Mouse (Mus musculus) cerebellum, postnatal 14 days (tissue): ENCODE results near the gene Tab2.
"Not testable (repeated sequence)": the region's sequence is repeated elsewhere in the genome, so short reads cannot be mapped to it uniquely, and the experiment has no call there.

ENCODE experiments used
- DNase-seq, 2 experiments: peaks; one replicate each; pipeline ENCODE4 v3.0.0; 2021; ENCODE audit warnings: mixed read lengths in 2 of 2

Tab2 gene

DNA sequence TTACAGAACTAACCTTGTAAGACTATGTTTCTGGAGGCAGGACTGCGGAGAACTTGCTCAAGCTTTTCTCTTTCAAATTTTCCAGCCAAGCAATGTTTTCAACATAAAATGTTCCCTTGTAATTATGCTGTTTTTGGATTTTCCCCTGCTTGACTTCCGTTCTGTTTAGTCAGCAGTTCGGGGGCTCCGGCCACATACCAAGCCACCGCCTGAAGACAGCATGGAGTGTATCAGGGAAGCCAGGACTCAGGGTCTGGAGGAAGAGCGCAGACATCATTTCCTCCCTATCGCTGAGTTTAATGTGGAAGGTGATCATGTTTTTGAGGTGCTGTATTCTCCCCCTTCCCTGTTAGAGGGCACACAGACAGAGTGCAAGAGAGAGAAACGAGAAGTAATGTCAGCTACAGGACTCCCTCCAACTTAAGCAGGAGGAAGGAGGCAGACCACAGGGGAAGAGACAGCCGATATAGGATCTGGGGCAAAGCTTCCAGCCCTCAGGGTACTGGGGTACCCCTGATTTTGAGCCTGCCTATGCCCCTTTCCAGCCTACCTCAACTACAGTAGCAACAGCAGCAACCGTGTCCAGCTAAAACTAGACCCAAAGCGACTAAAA is 67.7 kb downstream of the Tab2 start:
- DNase-seq = peak in 1 of 2 experiments; percentile 0

DNA sequence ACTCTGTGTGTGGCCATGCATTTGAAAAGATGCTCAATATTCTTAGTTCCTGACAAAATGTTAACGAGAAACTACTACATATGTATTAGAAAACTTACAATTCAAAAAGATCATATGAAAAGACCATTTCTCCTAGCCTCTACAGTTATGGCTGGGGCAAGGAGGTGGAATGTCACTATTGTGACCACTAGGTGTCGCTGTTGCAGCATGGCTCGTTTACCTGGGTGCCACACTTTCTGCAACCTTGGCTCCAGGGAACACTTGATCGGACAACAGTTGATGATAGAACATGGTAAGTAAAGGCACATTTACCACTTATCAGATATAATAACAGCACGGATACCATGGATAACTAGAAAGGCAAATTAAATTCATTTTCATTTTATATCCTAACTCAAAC is 72.5 kb downstream of the Tab2 start:
- peak; percentile 90 for DNase-seq

DNA sequence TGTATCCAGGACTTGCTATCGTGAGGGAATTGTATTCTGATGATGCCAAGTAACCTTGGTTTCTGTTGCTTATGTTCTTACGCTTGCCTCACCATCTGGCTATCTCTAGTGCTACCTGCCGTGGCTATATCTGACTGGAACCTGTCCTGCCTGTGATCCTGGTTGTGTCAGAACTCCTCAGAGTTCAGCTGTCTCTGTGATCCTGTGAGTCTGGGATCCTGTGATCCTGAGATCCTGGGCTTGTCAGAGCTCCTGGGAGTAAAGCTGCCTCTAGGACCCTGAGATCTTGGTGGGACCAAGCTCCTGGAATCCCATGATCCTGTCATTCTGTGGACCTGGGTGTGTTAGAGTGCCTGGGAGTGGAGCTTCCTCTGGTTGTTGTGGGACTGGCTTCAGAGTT is 74.1 kb downstream of the Tab2 start:
- no peak for DNase-seq

DNA sequence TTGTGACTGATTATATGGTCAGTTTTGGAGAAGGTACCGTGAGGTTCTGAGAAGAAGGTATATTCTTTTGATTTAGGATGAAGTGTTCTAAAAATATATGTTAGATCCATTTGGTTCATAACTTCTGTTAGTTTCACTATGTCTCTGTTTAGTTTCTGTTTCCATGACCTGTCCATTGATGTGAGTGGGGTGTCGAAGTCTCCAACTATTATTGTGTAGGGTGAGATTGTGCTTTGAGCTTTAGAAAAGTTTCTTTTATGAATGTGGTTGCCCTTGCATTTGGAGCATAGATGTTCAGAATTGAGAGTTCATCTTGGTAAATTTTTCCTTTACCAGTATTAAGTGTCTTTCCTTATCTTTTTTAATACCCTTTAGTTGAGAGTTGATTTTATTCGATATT is 75.7 kb downstream of the Tab2 start:
- not testable (repeated sequence) for DNase-seq

DNA sequence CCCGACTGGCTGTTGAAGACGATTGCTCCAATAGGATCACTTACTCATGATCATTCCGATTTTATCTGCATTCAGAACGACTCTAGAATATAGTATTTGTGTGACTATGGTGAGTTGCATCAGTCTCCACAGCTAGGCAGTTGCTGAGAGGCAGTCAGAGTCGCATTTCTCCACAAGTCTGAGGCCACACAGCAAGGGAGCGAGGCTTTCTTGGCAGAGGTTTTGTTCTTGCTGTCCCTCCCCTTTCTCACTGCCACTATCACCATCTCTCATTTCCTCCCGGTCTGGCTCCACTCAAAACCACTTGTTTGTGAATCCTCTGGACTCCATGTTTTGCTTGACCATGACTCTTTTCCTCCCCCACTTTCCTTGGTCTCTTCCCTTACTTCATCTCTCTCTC is 81.8 kb downstream of the Tab2 start:
- DNase-seq = no peak

DNA sequence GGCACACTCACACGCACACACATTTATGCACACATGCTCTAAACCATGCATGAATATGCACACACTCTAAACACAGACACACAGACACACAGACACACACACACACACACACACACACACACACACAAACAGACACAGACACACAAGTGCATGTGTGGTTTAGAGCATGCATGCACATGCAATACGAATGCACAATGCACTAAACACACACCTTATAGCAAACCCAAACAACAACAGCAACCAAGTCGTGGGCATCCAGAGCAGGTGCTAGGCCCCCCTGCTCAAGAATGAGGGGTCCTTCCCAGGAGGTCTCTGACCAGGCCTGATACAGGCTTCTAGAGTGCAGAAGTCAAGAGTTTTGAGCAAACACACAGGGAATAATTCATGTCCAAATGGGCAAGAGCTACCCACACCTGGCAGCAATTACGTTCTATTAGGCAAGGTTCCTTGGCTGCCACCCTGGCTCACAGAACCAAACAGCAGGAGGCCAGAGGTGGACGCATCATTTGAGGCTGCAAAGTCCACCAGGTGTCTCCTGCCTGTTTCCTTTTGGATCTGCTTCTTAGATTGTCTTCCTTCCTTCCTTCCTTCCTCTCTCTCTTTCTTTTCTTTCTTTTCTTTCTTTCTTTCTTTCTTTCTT is 84.5 kb downstream of the Tab2 start:
- no peak for DNase-seq

DNA sequence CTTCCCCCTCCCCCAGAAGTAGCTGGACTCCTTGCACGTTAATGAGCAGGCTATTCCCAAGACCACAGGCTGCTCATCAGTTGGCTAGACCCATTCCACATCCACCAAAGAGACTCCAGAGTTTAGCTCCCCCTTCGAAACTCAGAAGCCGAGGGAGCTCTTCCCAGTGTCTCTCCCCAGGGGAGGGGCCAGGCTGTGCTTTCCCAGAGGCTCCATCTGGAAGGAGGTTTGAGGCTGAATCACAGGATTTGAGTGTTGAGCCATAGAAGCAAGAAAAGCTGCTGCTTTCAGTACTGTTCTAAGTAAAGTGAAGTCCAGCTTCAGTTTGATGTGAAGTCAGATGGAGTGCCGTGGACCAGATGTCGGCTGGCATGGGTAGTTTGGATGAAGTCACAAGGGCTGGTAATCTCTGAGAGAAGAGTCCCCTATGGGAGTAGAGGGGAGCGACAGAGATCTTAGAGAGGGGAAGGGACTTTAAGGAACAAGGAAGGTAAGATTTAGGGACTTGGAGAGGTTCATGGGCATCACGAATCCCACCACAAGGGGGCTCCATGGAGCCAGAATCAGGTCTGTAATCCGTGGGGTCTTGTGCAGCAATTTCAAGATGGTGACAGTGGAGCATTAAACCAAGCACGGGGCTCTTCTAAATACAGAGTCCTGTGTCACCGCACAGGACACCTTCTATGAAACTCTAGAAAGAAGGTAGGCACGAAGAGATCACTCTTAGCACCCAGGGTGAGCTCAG is 85.3 kb downstream of the Tab2 start:
- DNase-seq = peak; percentile 31 to 52

DNA sequence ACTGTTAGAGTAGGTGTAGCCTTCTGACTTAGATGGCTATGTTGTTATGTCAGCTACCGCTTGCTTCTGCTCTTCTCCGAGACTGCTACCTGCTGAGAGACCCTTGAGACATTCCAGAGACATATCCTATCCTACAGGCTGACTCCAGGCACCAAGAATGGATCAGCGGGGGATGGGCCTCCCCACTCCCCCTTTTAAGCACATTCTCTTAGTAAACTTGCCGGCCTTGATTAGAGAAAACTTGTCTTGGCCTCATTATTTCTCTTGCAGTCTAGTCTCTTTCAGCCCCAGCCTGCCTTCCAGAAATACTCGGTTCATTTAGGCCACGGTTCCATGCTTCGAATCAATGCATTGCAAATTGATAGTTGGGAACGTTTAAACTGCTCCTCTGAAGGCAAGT is 86.3 kb downstream of the Tab2 start:
- DNase-seq = no peak

DNA sequence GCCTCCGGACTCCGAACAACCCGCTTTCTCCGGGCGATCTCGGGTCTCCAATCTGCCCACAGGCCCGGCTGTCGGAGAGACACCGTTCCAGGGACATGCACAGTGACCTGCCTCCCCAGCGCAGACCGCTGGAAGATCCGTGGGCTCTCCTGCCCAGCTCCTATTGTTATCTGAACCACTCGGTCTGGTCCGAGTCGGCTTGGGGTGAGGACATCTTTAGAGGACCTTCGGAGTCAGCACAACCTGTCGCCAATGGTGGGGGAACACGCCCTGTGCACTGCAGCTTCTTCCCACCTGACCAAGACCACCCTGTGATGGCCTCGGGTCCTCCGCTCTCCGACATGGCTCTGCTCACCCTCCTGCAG is 88.4 kb downstream of the Tab2 start:
- no peak for DNase-seq

DNA sequence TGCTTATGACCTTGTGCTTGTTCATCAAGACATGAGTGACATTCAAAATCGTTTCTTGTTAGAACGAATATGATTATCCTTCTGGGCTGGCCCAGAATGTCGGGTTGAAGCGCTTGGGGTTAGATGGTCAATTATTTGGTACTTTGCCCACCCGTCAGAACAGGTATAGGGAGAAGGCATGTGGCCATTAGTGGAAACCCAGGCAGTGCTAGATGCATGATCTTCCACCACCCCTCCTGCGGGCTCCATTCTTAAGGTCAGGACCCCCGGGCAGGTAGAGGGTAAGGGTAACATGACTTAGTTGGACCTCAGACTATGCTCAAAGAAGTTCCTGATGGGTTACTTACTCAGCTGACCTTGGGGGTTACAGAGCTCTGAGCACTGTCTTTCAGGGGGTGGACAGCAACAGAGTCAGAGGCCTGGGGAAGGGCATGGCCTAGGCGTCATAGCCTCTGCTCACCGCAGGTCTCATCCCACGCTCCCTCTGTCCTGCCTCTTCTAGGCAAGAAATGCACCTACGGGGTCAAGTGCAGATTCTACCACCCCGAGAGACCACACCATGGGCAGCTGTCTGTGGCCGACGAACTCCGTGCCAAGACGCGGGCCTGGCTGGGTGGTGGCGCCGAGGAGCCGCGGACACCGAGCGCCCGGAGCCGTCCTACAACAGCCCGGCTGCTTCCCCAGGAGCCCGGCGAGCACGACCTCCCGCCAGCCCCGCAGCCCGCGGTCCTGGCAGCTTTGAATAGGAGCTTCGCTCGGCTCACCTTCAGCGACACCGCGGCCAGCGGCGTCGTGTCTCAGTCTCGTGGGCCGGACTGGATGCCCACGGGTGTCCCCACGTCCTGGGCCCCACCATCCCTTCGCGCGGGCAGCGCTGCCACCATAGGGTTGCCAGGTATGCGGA is 89.0 kb downstream of the Tab2 start:
- peak; percentile 48 to 49 for DNase-seq

DNA sequence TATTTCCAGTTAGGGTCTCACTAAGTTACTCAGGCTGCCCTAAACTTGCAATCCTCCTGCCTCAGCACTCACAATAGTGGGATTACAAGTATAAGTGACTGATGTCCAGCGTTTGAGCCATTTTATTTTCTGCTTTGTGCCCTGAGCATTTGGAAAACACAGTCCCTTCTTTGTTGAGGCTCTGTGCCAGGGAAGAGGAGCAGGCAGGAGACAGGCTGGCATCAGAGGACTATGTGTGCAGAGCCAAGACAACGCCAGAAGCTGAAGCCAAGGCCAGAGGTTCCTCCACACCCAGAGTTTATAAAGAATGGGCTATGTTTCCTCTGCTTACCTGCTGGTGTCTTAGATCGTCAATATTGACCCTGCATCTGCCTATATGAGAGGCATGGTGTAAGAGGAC is 91.2 kb downstream of the Tab2 start:
- DNase-seq = peak; percentile 41 to 48

DNA sequence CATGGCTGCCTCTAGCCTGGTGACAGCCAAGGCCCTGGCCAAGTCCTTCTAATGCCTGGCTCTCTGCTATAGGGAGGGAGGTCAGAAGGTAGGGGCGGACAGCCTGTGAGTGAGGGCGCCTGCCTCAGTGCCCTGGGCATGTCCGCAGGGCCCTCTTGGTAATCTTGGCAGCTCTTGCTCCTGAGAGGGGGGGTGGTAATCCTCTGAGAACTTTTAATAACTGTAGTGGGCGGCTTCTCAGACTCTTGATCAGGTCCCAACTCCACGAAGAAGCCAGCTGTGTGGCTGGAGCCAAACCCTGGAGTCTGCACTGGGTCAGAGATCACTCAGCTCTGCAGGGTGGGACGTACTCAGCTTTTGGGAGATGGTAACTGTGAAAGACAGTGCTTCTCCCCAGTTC is 91.8 kb downstream of the Tab2 start:
- no peak for DNase-seq

DNA sequence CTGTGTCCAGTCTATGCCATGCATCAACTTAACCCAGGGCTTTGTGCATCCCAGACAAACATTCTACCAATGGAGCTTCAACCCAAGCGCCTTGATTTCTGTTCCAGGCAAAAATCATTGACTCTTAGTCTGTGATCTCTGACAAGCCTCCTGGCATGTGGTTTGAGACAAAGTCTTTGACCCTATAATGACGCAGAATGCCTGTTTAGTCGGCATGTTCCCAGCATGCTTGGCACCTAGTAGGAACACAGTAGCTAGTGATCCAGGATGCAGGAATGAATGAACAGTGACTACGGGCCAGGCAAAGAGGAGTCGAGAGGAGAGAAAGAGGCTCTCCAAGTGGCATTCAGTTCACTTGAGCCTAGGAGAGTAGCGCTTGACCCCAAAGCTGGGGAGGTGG is 92.6 kb downstream of the Tab2 start:
- no peak for DNase-seq

DNA sequence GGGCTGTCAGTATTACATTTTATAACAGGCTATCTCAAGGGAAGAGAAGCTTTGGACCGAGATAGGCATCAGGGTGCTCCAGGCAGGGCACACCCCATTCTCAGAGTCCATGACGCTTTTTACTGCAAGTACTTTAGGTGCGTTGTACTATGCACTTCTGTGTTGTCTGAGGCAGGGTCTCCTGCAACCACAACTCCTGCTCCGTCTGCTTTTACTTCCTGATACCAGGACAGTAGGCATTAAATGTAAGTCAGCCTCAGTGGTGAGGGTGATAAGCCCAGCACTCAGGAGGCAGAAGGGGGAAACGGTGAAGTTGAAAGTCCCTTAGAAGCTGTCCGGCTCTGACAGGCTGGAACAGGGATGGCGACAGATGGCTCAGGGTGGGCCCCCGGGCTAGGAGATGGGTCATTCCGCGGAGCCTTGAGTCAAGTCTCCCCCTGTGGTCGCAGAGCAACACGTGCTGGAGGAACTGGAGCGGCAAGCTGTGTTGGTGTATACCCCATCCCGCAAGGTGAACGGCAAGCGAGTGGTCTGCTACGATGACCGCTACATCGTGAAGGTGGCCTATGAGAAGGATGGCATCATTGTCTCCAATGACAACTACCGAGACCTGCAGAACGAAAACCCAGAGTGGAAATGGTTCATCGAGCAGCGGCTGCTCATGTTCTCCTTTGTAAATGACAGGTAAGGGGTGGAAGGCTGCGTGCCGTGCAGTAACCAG is 93.9 kb downstream of the Tab2 start:
- peak in 1 of 2 experiments; percentile 34 for DNase-seq

DNA sequence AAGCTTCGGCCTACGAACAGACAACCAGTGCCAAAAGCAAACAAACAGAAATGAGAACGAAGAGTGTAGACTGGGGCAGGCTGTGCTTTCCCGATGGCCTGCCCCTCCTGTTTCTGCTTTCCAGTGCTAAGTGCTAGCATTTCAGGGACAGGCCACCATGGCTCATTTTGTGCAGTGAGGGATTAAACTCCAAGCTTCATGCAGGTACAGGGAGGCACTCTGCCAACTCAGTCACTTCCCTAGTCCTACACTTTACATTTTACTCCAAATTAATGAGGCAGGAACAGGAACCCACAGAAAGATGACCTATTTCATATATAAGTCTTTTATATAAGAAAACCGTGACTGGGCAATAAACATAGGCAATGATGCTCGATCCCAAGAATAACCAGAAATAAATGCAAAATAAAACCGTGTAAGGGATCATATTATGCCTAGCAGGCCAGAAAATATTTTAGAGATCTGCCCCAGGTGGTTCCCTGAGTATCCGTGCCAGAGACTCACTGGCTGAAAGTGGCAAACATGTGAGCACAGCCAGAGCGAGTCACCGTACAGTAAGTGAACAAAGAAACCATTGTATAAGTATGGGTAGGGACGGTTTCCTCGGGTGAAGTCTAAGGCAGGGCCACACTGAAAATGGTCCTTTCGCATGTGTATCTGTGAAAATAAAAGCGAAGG is 94.6 kb downstream of the Tab2 start:
- peak in 1 of 2 experiments; percentile 51 for DNase-seq

DNA sequence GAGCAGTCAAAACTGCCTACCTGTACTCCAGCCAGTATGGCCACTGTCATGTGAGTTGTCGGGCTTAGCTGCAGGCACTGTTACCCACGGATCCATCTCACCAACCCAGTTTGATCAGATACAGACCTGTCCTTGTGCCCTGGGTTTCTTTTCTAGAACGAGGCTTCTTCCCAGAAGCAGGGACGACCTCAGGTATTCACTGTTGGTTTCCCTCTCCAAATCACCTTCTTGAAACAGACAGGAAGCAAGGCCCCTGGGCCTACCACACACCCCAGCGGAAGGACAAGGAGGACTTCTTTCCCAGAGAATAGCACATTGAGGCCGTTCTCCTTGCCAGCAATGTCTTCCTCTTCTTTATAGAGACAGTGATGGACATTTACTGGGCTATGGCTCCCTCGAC is 95.5 kb downstream of the Tab2 start:
- no peak for DNase-seq
